Mouse (Mus musculus) lung, postnatal 0 days (tissue): Measurements from ENCODE around the gene Irx4.

Source experiments
- CTCF ChIP-seq: IDR thresholded peaks from 2 replicates; pipeline ENCODE4 v1.5.1; 2016; ENCODE audit warnings: antibody characterized with exemption, mild to moderate bottlenecking
- EP300 ChIP-seq: IDR thresholded peaks from 2 replicates; pipeline ENCODE4 v1.6.1; 2016; ENCODE audit warnings: antibody characterized with exemption, mild to moderate bottlenecking, control low read depth

DNA sequence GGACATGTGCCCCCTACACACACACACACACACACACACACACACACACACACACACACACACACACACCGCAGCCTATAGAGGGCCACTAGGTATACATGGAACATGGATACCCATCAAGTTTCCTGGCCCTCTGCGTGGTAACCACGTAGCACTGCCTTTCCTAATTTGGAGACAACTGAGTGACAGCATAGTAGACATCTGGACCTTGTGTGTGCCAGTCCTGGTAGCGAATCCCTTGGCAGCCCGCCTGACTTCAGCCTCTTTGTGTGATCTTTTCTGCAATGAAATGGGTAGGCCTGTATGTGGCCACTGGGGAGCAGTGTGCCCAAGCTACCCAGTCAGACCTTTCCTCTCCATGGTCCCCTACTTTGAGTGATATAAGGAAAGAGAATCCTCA lies 39.0 kb downstream of the Irx4 start:
- no peak for TF ChIP-seq CTCF
- no peak for TF ChIP-seq EP300
